Mouse (Mus musculus) megakaryocyte, embryonic 14.5 days (primary cell): Measurements from ENCODE around the gene Fabp7. TPM values are rescaled to one million over a fixed set of nuclear protein-coding genes. Genes with fewer than 3 reads are reported as not detected.

Experiments
- H3K27me3 ChIP-seq: replicated peaks from 2 replicates; pipeline ENCODE3; 2012; ENCODE audit warnings: inconsistent platforms
- H3K36me3 ChIP-seq: replicated peaks from 2 replicates; pipeline ENCODE3; 2012; ENCODE audit warnings: low read length, inconsistent platforms, mixed read lengths
- H3K4me1 ChIP-seq: 2 replicates; pipeline ENCODE4 v1.6.1; 2012; ENCODE audit warnings: inconsistent platforms
- H3K4me3 ChIP-seq: replicated peaks from 2 replicates; pipeline ENCODE3; 2012; ENCODE audit warnings: moderate library complexity, mild to moderate bottlenecking, inconsistent platforms
- H3K9me3 ChIP-seq: 2 replicates; pipeline ENCODE4 v1.6.1; 2012; ENCODE audit warnings: inconsistent platforms
- FLI1 ChIP-seq: IDR thresholded peaks from 2 replicates; pipeline ENCODE4 v1.6.1; 2012; ENCODE audit warnings: low read length, inconsistent platforms, mixed read lengths
- GATA1 ChIP-seq: IDR thresholded peaks from 3 replicates; pipeline ENCODE4 v1.6.1; 2012; ENCODE audit warnings: mixed read lengths, low read length, inconsistent platforms, borderline replicate concordance
- polyA plus RNA-seq: library from polyadenylated mRNA; stranded (reverse); fragments of >175 nt; gene quantifications from 2 replicates; pipeline ENCODE4 v1.2.3, GENCODE M21; 2012; ENCODE audit warnings: low replicate concordance; ENCODE audit not compliant: insufficient read depth

Gene Fabp7
- polyA plus RNA-seq, 1 experiment: not detected

DNA sequence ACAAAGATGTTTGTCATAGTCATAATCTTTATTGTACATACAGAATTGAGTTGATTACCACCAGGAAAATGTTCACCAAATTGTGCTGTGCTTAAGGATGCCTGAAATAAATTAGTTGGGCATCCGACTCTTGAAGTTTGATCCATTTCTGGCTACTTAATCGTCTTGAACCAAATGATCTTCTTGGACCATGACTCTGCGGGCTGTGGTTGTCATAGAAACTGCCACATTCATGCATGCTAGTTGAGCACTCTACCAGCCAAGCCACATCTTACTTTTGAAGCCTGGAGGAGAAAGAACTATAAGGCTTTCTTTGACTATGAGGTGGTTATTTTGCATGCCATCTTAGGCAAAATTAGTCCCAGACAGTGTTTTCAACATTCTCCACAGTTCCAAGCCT, 44.9 kb downstream of the Fabp7 start:
- Histone ChIP-seq H3K9me3 (no peaks in the 10 kb centered on the region), H3K27me3 (no peaks in the 10 kb centered on the region), H3K36me3 (no peaks in the 10 kb centered on the region), H3K4me3 (no peak overlapping the region), H3K4me1 (no peaks in the 10 kb centered on the region)
- TF ChIP-seq GATA1 (no peak), FLI1 (no peak)

DNA sequence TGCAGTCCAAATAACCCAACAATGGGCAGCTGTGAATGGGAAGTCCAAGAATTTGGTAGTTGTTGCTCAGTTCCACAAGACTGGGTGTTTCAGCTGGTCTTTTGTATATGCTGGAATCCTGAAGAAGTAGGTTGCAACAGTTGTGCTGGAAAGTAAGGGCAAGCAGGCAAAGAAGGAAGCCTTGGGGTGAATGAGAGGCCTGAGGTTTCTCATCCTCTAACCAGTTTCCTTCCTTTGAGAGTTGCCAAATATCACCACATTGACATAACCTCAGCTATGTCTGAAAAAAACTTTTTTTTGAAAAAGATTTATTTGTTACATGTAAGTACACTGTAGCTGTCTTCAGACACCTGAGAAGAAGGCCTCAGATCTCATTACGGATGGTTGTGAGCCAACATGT, 50.4 kb downstream of the Fabp7 start:
- H3K27me3 ChIP-seq: no peaks in the 10 kb centered on the region

DNA sequence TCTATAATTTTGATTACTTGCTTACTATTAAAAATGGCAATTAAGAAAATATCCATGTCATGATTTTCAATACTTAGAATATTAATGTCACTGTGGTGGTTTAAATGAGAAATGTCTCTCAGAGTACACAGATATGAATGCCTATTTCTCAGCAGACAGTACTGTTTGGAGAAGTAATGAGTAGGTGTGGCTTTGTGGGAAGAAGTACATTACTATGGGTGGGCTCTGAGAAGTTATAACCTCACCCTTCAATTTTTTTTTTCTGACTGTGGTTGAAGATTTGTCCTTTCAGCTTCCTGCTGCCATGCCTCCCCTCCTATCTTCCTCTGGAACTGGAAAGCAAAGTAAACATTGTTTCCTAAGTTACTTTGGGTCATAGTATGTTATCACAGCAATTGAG, 51.3 kb downstream of the Fabp7 start:
- no peak for TF ChIP-seq FLI1
- TF ChIP-seq GATA1: no peak
- Histone ChIP-seq H3K9me3 (no peaks in the 10 kb centered on the region), H3K27me3 (no peaks in the 10 kb centered on the region), H3K36me3 (no peaks in the 10 kb centered on the region), H3K4me1 (no peaks in the 10 kb centered on the region), H3K4me3 (no peak overlapping the region)

More for the DNA sequence above, 50.4 kb downstream of the Fabp7 start:
- Histone ChIP-seq H3K4me3 (no peak overlapping the region), H3K36me3 (no peaks in the 10 kb centered on the region), H3K4me1 (no peaks in the 10 kb centered on the region), H3K9me3 (no peaks in the 10 kb centered on the region)
- TF ChIP-seq FLI1 (no peak), GATA1 (no peak)

Other genes with a start within 250 kb of the Fabp7 start
- gene Pkib, start 152.9 kb upstream of the Fabp7 start, polyA plus RNA-seq: 1.1 TPM in 1 of 2 replicates, not detected in the other
- gene Smpdl3a, start 9.5 kb downstream of the Fabp7 start, polyA plus RNA-seq: 2.4 TPM in 1 of 2 replicates, not detected in the other